Mouse (Mus musculus) CH12.LX (cell line): ENCODE data around the gene Gm20388. TPM values are rescaled to one million over a fixed set of nuclear protein-coding genes. Genes with fewer than 3 reads are reported as not detected.

Experiments used
- DNase-seq: peaks from one replicate; pipeline ENCODE4 v3.0.0-alpha.2; 2013; ENCODE audit errors: extremely low read depth
- H3K27ac ChIP-seq: 2 replicates; pipeline ENCODE4 v1.5.1; 2012; ENCODE audit warnings: low read depth, mild to moderate bottlenecking, control low read depth, moderate library complexity; ENCODE audit not compliant: insufficient read depth
- H3K27me3 ChIP-seq: replicated peaks from 2 replicates; pipeline ENCODE3; 2012; ENCODE audit warnings: inconsistent platforms
- H3K36me3 ChIP-seq, 2 experiments: replicated peaks in 1 of 2; 2 replicates each; pipeline versions ENCODE3 to v1.6.1; 2012; ENCODE audit warnings: inconsistent platforms in 1 of 2, low read length in 1 of 2, mild to moderate bottlenecking in 1 of 2, mixed read lengths in 1 of 2, moderate library complexity in 1 of 2; ENCODE audit not compliant: control insufficient read depth in 1 of 2, insufficient read depth in 1 of 2
- H3K4me1 ChIP-seq, 2 experiments: 2 replicates each; pipeline ENCODE4 v1.6.1; 2012; ENCODE audit warnings: inconsistent platforms in 1 of 2, moderate library complexity in 1 of 2; ENCODE audit not compliant: insufficient read depth in 2 of 2, control insufficient read depth in 1 of 2
- H3K4me2 ChIP-seq: 2 replicates; pipeline ENCODE4 v1.6.1; 2012; ENCODE audit warnings: low read depth, mild to moderate bottlenecking, control low read depth; ENCODE audit not compliant: poor library complexity, insufficient read depth, severe bottlenecking
- H3K4me3 ChIP-seq, 3 experiments: fragments of 150-350 bp in 1 of 3; sonication (generic) in 1 of 3; replicated peaks in 1 of 3; 2 replicates each; pipeline versions ENCODE3 to v1.5.1; 2011 to 2012; ENCODE audit warnings: low read depth in 2 of 3, low read length in 2 of 3, mild to moderate bottlenecking in 2 of 3, moderate library complexity in 2 of 3, control low read depth in 1 of 3, improper control_type of control experiment in 1 of 3, inconsistent platforms in 1 of 3, mixed read lengths in 1 of 3; ENCODE audit not compliant: poor library complexity in 1 of 3
- H3K79me2 ChIP-seq: replicated peaks from 2 replicates; pipeline ENCODE4 v1.6.1; 2012; ENCODE audit warnings: mild to moderate bottlenecking, moderate library complexity; ENCODE audit not compliant: control insufficient read depth, poor library complexity, insufficient read depth, severe bottlenecking; ENCODE audit errors: extremely low read depth
- H3K9ac ChIP-seq: 2 replicates; pipeline ENCODE4 v1.6.1; 2012; ENCODE audit warnings: low read depth, mild to moderate bottlenecking, control low read depth, moderate library complexity; ENCODE audit not compliant: insufficient read depth
- H3K9me3 ChIP-seq: replicated peaks from 2 replicates; pipeline ENCODE3; 2012; ENCODE audit warnings: low read length, inconsistent platforms, mixed read lengths
- EP300 ChIP-seq: IDR thresholded peaks from 2 replicates; pipeline ENCODE4 v1.6.1; 2011; ENCODE audit warnings: low read length, improper control_type of control experiment
- ETS1 ChIP-seq: conservative IDR thresholded peaks from 2 replicates; pipeline ENCODE4 v1.6.1; 2012; ENCODE audit warnings: low read depth, mild to moderate bottlenecking, inconsistent platforms, low read length, improper control_type of control experiment, moderate library complexity
- GABPA ChIP-seq: IDR thresholded peaks from 2 replicates; pipeline ENCODE4 v1.6.1; 2012; ENCODE audit warnings: low read depth, low read length, improper control_type of control experiment, inconsistent platforms; ENCODE audit not compliant: insufficient replicate concordance
- HCFC1 ChIP-seq: IDR thresholded peaks from 2 replicates; pipeline ENCODE4 v1.6.1; 2012; ENCODE audit warnings: low read depth, mild to moderate bottlenecking, inconsistent platforms, low read length, improper control_type of control experiment
- JUN ChIP-seq: IDR thresholded peaks from 2 replicates; pipeline ENCODE4 v1.6.1; 2011; ENCODE audit warnings: low read depth, mild to moderate bottlenecking, low read length, improper control_type of control experiment, moderate library complexity; ENCODE audit not compliant: insufficient read depth
- JUND ChIP-seq: conservative IDR thresholded peaks from 2 replicates; pipeline ENCODE4 v1.6.1; 2011; ENCODE audit warnings: low read depth, low read length, improper control_type of control experiment
- MAX ChIP-seq: IDR thresholded peaks from 2 replicates; pipeline ENCODE4 v1.6.1; 2011; ENCODE audit warnings: low read length, improper control_type of control experiment
- MXI1 ChIP-seq: IDR thresholded peaks from 2 replicates; pipeline ENCODE4 v1.6.1; 2011; ENCODE audit warnings: mild to moderate bottlenecking, low read depth, low read length, improper control_type of control experiment
- NELFE ChIP-seq: IDR thresholded peaks from 2 replicates; pipeline ENCODE4 v1.6.1; 2011; ENCODE audit warnings: low read depth, low read length, improper control_type of control experiment
- PAX5 ChIP-seq: IDR thresholded peaks from 2 replicates; pipeline ENCODE4 v1.6.1; 2012; ENCODE audit warnings: low read length, inconsistent platforms, mixed read lengths
- POLR2AphosphoS2 ChIP-seq: IDR thresholded peaks from 2 replicates; pipeline ENCODE4 v1.6.1; 2011; ENCODE audit warnings: low read depth, low read length, improper control_type of control experiment
- RAD21 ChIP-seq: IDR thresholded peaks from 2 replicates; pipeline ENCODE4 v1.6.1; 2011; ENCODE audit warnings: low read depth, mild to moderate bottlenecking, low read length, improper control_type of control experiment, moderate library complexity
- TBP ChIP-seq: conservative IDR thresholded peaks from 2 replicates; pipeline ENCODE4 v1.6.1; 2011; ENCODE audit warnings: low read depth, low read length, improper control_type of control experiment
- TCF12 ChIP-seq: IDR thresholded peaks from 2 replicates; pipeline ENCODE4 v1.6.1; 2014; ENCODE audit warnings: low read depth, mild to moderate bottlenecking, inconsistent platforms, low read length, improper control_type of control experiment
- UBTF ChIP-seq: IDR thresholded peaks from 2 replicates; pipeline ENCODE4 v1.6.1; 2012; ENCODE audit warnings: low read depth, mild to moderate bottlenecking, inconsistent platforms, low read length, improper control_type of control experiment, moderate library complexity
- USF1 ChIP-seq: IDR thresholded peaks from 2 replicates; pipeline ENCODE4 v1.6.1; 2014; ENCODE audit warnings: low read depth, mild to moderate bottlenecking, inconsistent platforms, low read length, improper control_type of control experiment
- USF2 ChIP-seq: conservative IDR thresholded peaks from 2 replicates; pipeline ENCODE4 v1.6.1; 2011; ENCODE audit warnings: low read depth, low read length, improper control_type of control experiment
- ZC3H11A ChIP-seq: IDR thresholded peaks from 2 replicates; pipeline ENCODE4 v1.6.1; 2012; ENCODE audit warnings: low read depth, mild to moderate bottlenecking, inconsistent platforms, low read length, improper control_type of control experiment
- dilution Hi-C: fragments of 300-500 bp; cut with MboI; formaldehyde crosslinking; loops from 2 replicates; pipeline ENCODE4 v1.14.3; 2020; ENCODE audit warnings: low sequenced_read_pairs; ENCODE audit not compliant: extremely low pct_unique_long_range_greater_than_20kb, extremely low pct_ligation_motif_present
- in situ Hi-C: fragments of 300-500 bp; cut with MboI; formaldehyde crosslinking; loops from 3 replicates; pipeline ENCODE4 v1.14.3; 2019; ENCODE audit warnings: low sequenced_read_pairs, low pct_ligation_motif_present, low pct_unique_long_range_greater_than_20kb, mixed read lengths
- polyA plus RNA-seq: library from polyadenylated mRNA; unstranded; fragments of >175 nt; gene quantifications from 2 replicates; pipeline ENCODE4 v1.2.1, GENCODE M21; 2012; ENCODE audit warnings: low read depth; ENCODE audit not compliant: insufficient read length
- total RNA-seq, 2 experiments: library from RNA; depleted of rRNA; stranded (reverse); fragments of 300-350 nt in 1 of 2; fragments of >200 nt in 1 of 2; gene quantifications; 2 replicates each; pipeline ENCODE4 v1.2.3; 2012 to 2014

Gm20388 gene
- total and polyA plus RNA-seq, 3 experiments = 14.8 to 26.3 (median 22.2) TPM

DNA sequence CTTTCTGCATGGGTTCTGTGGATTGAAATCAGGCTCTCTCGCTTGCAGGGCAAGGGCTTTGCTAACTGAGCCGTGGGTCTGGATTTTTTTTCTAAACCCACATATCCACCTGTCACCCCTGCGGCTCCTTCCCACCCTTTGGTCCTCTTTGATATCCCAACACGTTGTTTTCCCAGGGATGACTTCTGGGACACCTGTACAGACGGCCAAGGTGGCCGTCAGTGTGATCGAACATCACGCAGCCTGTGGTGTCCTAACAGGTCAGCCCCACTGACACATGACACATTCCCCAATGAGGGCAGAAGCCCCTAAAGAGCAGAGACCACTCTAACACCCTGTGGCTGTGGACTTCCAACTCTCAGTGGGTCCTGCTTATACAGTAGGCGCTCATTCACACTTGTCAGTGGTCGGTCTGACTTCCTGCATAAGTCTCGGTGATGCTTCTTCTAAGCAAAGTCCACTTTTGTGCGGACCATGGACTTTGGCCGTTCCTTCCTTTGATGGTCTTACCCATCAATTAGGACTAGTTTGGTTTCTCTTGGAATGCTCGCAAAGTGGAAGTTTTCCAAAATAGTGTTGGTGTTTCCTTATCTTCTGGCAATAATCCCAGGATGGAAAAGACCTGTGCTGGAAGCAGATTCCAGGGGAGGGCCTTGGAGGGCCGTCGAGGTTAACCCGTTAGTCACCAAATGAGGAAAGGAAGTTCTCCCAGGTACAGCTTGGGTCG is 1751.2 kb downstream of the Gm20388 start:
- H3K4me2 ChIP-seq = no peak overlapping the region
- dilution Hi-C loops (no loop called here), in situ Hi-C loops (no loop called here)
- no peaks in the 10 kb centered on the region for H3K36me3 ChIP-seq
- H3K4me1 ChIP-seq = peaks cover 0 to 3% of the 10 kb centered on the region in 2 experiments; a peak in 1 of 4 replicates
- H3K27me3 ChIP-seq = peaks cover 86% of the 10 kb centered on the region
- no peaks in the 10 kb centered on the region for H3K9me3 ChIP-seq
- no peak overlapping the region for H3K9ac ChIP-seq
- H3K79me2 ChIP-seq = no peaks in the 10 kb centered on the region
- no peak for TF ChIP-seq TCF12
- TF ChIP-seq ETS1 = no peak
- no peak for TF ChIP-seq JUND
- no peak for TF ChIP-seq HCFC1
- no peak for TF ChIP-seq USF2
- TF ChIP-seq GABPA = no peak
- TF ChIP-seq PAX5 = no peak
- no peak for TF ChIP-seq POLR2AphosphoS2
- no peak for TF ChIP-seq RAD21
- no peak for TF ChIP-seq USF1
- TF ChIP-seq TBP = no peak
- TF ChIP-seq EP300 = no peak
- no peak for TF ChIP-seq ZC3H11A
- no peak for TF ChIP-seq JUN
- TF ChIP-seq NELFE = no peak
- no peak for TF ChIP-seq MAX
- TF ChIP-seq UBTF = no peak
- DNase-seq = no peak
- H3K4me3 ChIP-seq = no peak overlapping the region
- no peak overlapping the region for H3K27ac ChIP-seq

DNA sequence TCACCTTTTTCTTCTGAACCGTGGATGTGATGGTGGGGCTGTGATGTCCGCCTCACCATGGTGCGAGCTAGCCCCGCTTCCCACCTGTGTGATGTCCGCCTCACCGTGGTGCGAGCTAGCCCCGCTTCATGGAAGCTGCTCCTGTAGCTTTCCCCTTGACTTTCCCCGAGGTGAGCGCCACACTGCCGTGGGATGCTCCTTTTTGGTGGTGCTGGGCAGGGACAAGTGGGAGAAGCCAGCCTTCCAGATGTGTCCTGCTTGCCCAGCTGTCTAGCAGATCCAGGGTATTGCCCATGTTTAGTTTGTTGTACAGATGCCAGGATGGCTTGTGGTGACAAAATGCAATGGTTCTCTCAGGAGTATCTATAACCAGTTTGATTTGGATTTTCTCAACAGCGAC is 1752.5 kb downstream of the Gm20388 start:
- Histone ChIP-seq H3K4me3 (no peak overlapping the region), H3K27me3 (peaks cover 80% of the 10 kb centered on the region), H3K27ac (no peak overlapping the region), H3K36me3 (no peaks in the 10 kb centered on the region), H3K4me1 (peaks cover 0 to 3% of the 10 kb centered on the region in 2 experiments; a peak in 1 of 4 replicates), H3K9ac (no peak overlapping the region), H3K79me2 (no peaks in the 10 kb centered on the region), H3K4me2 (no peak overlapping the region), H3K9me3 (no peaks in the 10 kb centered on the region)
- no peak for TF ChIP-seq MXI1
- in situ Hi-C loops (no loop called here), dilution Hi-C loops (no loop called here)
- no peak for DNase-seq
